Mouse (Mus musculus) layer of hippocampus, adult 11-12 months (tissue): Measurements from ENCODE around the gene Ager.

ENCODE experiments used
- DNase-seq: peaks from one replicate; pipeline ENCODE4 v3.0.0; 2022; ENCODE audit warnings: low spot score

Ager gene

DNA sequence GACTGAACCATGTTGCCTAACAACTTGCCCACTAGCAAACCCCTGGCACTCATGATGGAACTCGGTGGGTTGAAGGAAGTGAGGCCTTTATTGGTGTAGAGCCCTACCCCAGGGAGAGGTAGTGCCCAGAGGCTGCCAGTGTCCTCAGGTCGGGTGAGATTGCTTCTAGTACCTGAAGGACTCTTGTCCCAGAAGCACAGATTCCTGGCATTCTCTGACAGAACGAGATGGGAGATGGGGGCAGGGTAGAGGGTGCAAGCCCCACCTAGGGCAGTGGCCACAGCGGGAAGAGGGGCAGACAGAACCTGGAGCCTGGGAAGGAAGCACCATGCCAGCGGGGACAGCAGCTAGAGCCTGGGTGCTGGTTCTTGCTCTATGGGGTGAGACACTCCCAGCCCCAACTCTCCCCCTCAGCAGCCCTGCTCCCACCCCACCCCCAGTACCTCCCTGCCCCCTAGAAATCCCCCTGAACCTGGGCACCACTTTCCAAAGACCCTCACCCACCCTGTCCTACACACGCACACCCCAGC is at the start of gene Ager:
Gene Ager, plus strand, starts transcription at position 297 of the 530 bp plus-strand sequence.
- no peak for DNase-seq

DNA sequence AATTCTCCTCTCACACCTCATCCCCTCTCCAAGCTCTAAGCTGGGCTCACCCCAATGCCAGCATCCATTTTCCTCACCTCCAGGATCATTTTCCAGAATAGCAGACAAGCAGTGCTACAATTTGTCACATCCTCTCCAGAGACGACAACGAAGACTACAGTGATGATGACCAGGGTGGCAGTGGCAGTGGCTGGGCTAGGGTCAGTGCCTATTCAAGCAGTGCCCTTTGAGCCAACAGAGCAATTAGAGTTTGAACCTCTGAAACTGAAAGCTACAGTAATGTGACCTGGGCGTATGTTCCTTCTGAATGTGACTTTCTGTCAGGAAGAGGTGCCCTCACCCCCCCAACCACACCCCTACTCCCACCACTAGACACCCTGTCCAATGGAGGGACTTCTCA is 48.5 kb upstream of the Ager start:
- DNase-seq: no peak

DNA sequence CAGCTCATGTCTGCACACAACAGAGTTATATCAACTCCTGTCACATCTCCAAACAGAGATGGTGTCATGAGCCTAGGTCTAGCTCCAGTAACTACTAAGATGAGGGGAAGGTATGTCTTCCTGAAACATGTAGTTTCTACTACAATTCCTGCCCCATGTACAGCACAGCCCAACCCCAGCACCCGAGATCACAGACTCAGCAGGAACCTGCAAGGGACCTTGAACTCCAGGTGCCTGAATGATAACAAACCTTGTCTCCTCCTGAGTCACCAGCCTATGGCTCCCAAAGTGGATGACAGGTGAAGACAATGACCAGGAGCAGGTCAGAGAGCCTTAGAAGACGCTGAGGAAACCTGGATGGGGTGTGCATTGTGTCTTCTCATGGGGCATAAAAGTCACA is 47.8 kb upstream of the Ager start:
- no peak for DNase-seq

DNA sequence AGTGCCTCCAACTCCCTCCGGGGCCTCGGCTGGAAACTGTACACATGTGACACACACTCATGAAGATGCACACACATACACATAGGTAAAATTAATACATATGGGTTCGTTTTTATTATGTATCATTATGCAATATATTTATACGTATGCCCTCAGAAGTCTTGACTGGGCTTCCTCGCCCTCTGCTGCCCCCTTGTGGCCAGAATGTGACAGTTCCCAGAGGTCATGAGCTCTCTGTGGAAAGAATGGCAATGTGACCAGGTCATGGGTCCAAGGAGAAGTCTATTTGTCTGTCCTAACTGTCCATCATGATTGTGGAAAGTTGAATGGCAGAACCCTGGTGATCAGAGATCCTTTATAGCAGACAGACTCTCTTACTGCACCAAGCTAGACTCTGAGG is 42.2 kb upstream of the Ager start:
- DNase-seq: peak; percentile 81

DNA sequence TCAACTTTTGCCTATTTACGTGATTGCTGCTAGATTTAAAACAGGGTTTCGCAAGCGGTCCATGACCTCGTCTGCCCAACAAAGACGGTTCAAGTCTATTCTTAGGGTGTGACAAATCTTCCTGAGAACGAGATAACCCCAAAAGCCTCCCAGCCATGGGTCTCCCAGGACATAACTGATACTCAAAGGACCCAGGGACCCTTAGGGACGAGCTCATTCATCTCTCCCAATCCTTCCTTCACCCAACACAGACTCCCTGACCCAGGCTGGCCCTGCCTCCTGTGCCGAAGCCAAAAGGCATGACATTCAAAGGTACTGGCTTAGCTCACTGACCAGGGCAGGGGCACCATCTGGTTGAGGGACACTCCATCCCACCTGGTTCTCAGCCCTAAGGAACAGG is 41.3 kb upstream of the Ager start:
- DNase-seq: no peak

DNA sequence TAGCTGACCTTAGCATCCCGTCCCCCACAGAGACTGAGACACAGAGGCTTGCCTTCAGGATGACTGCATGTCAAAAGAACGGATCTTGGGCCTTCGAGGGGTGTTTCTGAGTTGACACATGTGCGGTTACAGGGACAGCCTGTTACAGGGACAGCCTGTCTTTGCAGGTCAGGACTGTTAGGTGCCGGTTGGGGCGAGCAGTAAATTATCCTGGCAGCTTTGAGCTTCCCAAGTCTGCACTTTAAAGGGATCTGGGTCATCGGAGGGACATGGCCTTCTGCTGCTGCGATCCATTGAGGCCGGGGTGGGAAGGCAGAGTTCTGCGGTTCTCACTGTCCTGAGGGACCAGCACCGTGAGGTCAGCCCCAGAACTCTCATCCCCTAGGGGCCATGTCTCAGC is 40.3 kb upstream of the Ager start:
- DNase-seq: no peak

DNA sequence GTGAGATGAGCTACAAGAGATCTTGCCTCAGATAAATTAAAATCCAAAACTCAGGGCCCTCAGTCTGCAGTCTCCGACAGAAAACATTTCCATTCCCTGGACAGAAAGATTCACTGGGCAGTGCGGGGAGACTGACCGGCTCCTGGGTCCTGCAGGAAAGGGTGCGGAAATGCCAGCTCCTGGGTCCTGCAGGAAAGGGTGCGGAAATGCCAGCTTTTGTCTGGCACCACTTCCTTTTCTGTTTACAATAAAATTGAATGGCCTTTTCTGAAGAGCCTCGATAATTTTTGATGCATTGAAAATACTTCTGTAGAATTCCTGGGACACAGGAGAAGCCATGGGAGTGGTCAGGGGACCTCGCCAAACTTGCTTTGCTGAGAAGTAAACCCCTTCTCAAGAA is 38.5 kb upstream of the Ager start:
- no peak for DNase-seq

DNA sequence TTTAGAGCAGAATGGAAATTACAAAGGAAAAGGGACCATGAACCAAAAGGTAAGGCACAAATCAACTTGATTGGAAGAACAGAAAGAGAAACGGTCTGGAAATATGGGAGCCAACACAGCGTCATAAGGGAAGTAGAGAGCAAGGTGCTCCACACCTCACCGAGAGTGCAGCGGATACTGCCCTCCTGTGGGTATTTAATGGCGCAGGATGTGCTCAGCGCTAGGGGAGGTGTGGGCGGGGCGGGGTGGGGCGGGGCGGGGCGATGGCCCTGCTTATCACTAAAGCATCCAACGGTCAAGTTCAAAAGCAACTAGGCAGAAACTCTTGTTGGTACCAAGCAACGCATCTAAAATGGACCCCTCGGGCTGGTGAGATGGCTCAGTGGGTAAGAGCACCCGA is 37.8 kb upstream of the Ager start:
- no peak for DNase-seq

DNA sequence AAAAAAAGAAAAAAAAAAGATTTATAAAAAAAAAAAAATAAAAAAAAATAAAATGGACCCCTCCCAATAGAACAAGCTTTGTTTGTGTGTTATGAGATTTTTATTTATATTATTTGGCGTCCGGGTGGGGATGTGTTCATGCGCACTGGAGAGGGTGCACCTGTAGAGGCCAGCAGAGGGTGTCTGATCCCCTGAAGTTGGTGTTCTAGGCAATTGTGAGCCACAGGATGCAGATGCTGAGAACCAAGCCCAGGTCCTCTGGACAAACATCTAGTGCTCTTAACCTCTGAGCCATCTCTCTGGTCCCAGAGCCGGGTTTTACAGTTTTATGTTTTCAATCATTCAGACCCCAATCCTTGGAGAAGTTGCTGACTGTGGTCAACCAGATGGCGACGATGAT is 37.2 kb upstream of the Ager start:
- no peak for DNase-seq

DNA sequence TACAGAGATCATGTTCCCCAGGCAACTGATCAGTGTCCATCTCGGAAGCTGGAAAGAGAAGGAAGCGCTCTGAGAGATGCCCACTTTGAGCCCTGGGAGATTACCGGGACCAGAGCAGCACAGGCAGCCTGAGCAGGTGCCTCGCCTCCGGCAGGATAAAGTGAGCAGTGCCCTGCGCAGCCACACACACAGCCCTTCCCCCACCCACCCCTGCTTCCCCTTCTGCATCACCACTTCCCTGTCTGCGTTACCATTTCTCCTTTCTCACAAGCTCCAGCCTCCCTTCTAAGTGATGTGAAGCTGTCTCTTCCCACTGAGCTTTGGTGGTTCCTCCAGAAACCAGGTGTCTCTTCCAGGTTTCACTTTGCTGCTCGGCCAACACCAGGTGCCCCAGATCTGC is 36.5 kb upstream of the Ager start:
- DNase-seq: no peak

DNA sequence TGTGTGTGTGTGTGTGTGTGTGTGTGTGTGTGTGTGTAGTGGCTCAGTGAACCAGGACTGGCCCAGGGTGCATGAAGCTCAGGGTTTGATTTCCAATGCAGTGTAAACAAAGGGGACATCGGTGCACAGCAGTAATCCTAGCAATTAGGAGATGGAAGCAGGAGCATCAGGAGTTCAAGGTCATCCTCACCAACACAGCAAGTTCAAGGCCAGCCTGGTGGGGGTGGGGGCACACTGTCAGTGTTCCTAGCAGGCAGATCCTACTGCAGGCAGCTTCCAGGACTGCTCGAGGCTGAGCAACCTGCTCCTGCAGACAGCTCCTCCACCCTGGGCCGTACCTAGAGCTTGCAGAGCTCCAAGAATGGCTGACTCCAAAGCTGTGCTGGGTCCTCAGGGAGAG is 35.1 kb upstream of the Ager start:
- no peak for DNase-seq

DNA sequence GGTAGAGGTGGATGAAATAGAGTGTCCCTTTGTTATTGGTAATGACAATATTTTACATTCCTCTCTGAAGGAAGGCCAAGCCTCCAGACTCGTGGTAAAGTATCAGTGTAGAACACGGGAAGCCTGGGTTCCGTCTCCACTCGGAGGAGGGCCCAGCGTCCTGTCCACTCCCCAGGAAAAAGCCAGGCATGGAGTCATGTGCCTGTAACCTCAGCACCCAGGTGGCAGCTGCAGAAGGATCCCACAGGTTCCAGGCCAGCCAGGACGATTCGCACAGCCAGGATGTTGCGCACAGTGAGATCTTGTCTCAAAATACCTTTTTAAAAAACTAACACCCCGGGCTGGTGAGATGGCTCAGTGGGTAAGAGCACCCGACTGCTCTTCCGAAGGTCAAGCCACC is 34.3 kb upstream of the Ager start:
- DNase-seq: no peak

DNA sequence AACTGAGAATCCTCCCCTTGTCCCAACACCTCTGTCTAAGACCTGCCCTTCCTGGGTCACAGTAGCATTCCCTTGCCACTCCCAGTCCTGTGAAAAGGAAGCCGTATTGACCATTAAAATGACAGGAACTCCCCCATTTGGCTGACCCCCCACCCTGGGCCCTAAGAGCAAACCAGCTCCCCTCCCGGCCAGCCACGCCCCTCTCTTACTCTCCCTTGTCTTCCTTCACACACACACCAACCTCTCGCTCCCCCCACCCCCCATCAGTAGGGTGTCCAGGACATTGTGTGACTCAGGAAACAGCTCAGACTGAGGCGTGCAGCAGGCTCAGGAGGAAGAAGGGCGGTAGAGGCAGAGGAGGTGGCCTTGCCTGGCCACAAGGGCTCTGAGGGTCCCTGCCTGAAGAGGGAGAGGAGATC is 33.6 kb upstream of the Ager start, which contains the start of gene Notch4:
Gene Notch4, plus strand, starts transcription at position 266 of the 419 bp plus-strand sequence.
- DNase-seq: no peak

DNA sequence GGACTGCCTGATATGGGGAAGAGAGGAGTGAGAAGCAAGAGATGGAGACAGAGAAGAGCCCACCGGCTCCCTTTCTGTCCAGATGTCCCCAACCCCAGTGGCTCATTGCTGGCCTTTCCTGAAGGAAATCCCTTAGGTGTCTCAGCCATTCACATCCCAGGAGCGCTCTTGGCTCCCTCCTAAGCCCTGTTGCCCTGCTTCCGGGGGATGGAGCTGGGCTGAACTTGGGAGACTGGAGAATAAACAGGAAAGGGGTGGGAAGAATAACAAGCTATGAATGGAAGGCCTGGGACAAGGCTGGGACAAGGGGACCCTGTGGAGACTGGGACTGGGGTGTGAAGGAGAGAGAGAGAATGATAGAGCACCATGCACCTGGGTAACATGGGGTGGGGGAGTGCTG is 32.9 kb upstream of the Ager start:
- DNase-seq: no peak

DNA sequence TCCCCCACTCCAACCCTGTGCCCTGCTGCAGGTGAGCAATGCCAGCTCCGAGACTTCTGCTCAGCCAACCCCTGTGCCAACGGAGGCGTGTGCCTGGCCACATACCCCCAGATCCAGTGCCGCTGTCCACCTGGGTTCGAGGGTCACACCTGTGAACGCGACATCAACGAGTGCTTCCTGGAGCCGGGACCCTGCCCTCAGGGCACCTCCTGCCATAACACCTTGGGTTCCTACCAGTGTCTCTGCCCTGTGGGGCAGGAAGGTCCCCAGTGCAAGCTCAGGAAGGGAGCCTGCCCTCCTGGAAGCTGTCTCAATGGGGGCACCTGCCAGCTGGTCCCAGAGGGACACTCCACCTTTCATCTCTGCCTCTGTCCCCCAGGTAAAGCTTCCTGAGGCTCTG is 30.4 kb upstream of the Ager start:
- no peak for DNase-seq

DNA sequence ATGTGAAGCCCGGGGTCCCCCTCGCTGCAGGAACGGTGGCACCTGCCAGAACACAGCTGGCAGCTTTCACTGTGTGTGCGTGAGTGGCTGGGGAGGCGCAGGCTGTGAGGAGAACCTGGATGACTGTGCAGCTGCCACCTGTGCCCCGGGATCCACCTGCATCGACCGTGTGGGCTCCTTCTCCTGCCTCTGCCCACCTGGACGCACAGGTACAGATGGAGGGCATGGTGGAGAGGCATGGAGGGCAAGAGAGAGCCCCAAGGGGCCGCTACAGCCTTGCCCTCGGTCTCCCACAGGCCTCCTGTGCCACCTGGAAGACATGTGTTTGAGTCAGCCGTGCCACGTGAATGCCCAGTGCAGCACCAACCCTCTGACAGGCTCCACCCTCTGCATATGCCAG is 29.2 kb upstream of the Ager start:
- DNase-seq: no peak

DNA sequence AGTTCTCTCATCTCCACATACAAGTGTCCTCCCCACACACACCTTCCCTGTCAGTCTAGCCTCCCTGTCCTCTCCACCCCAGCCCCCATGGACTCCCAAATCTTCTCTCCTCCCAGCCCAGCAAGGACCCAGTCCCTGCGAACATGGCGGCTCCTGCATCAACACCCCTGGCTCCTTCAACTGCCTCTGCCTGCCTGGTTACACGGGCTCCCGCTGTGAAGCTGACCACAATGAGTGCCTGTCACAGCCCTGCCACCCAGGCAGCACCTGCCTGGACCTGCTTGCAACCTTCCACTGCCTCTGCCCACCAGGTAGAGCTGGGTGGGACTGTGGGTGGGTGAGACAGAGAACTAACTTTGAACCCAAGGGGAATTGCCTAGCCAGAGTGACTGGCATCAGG is 27.7 kb upstream of the Ager start:
- DNase-seq: no peak

DNA sequence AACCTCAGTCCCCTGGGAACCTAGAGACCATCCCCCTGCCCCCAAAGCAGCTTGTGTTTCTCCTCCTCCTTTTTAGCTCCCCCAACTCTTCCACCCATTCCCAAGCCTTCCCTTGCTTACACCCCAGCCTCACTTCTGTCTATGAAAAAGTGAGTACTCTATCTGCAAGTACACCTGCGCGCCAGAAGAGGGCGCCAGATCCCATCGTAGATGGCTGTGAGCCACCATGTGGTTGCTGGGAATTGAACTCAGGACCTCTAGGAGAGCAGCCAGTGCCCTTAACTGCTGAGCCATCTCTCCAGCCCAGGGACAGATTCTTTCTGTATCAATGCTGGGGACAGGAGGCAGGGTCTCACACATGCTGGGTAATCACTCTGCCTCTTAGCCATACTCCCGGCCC is 25.8 kb upstream of the Ager start:
- DNase-seq: no peak

DNA sequence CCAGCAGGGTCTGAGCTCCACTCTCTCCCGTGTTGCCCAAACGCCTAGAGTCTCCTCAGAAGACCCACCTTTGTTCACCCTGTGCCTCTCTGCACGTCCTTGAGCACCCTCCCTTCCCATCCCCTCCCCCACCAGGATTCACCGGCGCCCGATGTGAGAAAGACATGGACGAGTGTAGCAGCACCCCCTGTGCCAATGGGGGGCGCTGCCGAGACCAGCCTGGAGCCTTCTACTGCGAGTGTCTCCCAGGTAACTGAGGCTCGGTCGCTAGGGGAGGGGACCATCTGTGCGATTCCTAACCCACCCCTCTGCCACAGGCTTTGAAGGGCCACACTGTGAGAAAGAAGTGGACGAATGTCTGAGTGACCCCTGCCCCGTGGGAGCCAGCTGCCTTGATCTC is 25.3 kb upstream of the Ager start:
- DNase-seq: no peak

DNA sequence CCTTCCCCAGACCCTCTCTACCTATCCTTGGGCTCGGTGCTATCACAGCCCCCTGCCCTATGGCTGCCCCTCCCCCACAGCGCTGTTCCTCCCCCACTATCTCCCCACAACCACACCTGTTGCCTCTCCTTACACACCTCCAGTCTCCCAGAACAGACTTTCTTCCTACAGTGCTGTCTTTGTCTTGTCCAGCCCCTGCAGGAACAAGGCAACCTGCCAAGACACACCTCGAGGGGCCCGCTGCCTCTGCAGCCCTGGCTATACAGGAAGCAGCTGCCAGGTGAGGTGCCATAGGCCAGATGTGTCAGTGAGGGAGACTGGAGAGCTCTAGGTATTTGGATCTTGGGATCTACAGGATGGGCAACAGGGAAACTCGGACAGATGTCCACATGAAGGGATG is 21.1 kb upstream of the Ager start:
- no peak for DNase-seq

DNA sequence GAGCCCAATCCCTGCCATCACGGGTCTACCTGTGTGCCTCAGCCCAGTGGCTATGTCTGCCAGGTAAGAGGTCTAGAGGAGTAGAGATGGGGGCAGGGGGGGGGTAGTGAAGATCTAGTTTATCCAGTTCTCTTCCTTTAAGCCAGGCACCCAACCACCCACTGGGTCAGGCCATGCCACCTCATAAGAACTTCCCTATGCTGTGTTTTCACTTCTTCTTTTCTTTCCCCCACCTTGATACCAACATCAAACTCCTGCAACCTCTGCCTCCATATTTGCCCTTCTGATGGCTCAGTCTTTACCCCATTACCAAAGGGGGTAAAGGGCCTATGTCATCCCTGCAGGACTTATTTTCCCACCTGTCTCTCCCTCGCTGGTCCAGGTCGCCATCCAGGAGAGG is 19.6 kb upstream of the Ager start:
- DNase-seq: no peak

DNA sequence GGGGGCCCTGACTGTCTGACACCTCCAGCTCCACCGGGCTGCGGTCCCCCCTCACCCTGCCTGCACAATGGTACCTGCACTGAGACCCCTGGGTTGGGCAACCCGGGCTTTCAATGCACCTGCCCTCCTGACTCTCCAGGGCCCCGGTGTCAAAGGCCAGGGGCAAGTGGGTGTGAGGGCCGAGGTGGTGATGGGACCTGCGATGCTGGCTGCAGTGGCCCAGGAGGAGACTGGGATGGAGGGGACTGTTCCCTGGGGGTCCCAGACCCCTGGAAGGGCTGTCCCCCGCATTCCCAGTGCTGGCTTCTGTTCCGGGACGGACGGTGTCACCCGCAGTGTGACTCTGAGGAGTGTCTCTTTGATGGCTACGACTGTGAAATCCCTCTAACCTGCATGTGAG is 15.1 kb upstream of the Ager start:
- no peak for DNase-seq

DNA sequence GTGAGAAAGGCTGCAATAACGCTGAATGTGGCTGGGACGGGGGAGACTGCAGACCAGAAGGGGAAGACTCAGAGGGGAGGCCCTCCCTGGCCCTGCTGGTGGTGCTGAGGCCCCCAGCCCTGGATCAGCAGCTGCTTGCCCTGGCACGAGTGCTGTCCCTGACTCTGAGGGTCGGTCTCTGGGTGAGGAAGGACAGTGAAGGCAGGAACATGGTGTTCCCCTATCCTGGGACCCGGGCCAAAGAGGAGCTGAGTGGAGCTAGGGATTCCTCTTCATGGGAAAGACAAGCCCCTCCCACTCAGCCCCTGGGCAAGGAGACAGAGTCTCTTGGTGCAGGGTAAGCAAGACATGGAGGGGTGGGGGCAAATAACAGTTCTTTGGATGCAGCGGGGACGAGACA is 14.3 kb upstream of the Ager start:
- no peak for DNase-seq

DNA sequence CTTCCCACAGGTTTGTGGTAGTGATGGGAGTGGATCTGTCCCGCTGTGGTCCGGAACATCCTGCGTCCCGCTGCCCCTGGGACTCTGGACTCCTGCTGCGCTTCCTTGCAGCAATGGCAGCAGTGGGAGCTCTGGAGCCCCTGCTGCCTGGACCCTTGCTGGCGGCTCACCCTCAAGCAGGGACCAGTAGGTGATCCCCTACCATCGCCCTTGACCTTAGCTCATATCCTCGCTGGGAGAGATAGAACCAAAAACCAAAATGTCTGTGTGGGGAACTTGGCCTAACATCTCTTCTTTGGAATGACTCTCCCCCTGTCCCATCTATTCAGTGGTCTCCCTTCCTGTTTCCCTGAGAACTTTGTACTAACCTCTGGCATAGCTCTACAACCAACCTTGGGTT is 13.8 kb upstream of the Ager start:
- DNase-seq: no peak

DNA sequence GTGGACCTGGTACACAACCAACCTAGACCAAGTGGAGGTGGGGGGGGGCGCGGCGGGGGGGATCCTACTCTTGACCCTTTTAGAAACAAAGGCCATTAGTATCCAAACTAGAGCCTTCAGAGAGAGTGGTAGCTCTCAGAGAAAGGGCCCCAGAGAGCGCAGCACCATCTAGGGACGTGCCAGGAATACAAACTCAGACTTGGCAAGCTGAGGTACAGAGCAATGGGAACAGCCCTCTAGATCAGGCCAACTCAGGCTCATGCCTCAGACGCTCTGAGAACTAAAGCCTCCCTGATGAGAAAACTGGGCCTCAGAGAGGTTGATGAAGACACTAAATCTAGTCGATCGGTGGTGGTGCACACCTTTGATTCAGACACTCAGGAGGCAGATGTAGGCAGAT is 12.5 kb upstream of the Ager start:
- peak; percentile 52 for DNase-seq
